Mouse (Mus musculus) G1E (cell line): ENCODE measurements at regions not wholly inside any gene's neighbourhood (a gene's known extent, or its start where the extent isn't known, plus 50 kb on each side); places are given as distances from the start of the nearest gene placed in this dataset.
A peak's percentile ranks its signal among the peaks of the same experiment; 100 is the strongest.

Experiments used
- ATAC-seq: 2 replicates; pipeline ENCODE4 v1.8.0; 2016; ENCODE audit warnings: mild to moderate bottlenecking; ENCODE audit not compliant: insufficient number of reproducible peaks, poor library complexity, low FRiP score, severe bottlenecking; ENCODE audit errors: extremely low read depth
- DNase-seq: peaks from one replicate; pipeline ENCODE4 v3.0.0; 2012; ENCODE audit warnings: low spot score
- H3K27me3 ChIP-seq: 2 replicates; pipeline ENCODE4 v1.6.1; 2012; ENCODE audit warnings: mild to moderate bottlenecking, low read length, inconsistent platforms; ENCODE audit not compliant: insufficient read depth
- H3K36me3 ChIP-seq: replicated peaks from 2 replicates; pipeline ENCODE3; 2012; ENCODE audit warnings: mild to moderate bottlenecking, inconsistent platforms
- H3K4me1 ChIP-seq: 2 replicates; pipeline ENCODE4 v1.6.1; 2012; ENCODE audit warnings: low read depth, low read length, inconsistent platforms, mixed read lengths; ENCODE audit not compliant: insufficient read depth
- H3K4me3 ChIP-seq: 2 replicates; pipeline ENCODE4 v1.5.1; 2012; ENCODE audit warnings: low read depth, mild to moderate bottlenecking, inconsistent platforms, low read length, moderate library complexity, mixed read lengths
- H3K9me3 ChIP-seq: replicated peaks from 2 replicates; pipeline ENCODE4 v1.6.1; 2012; ENCODE audit warnings: inconsistent platforms
- CTCF ChIP-seq: IDR thresholded peaks from 2 replicates; pipeline ENCODE4 v1.5.1; 2012; ENCODE audit warnings: low read depth, low read length, inconsistent platforms, mixed read lengths
- GATA1 ChIP-seq: IDR thresholded peaks from 2 replicates; pipeline ENCODE4 v1.6.1; 2012; ENCODE audit warnings: borderline replicate concordance, low read length, inconsistent platforms, mixed read lengths
- GATA2 ChIP-seq: IDR thresholded peaks from 2 replicates; pipeline ENCODE4 v1.6.1; 2012; ENCODE audit warnings: low read depth, low read length, inconsistent platforms, borderline replicate concordance
- POLR2AphosphoS5 ChIP-seq: IDR thresholded peaks from 2 replicates; pipeline ENCODE4 v1.6.1; 2012; ENCODE audit warnings: low read depth, low read length, inconsistent platforms; ENCODE audit not compliant: insufficient replicate concordance
- TAL1 ChIP-seq: conservative IDR thresholded peaks from 2 replicates; pipeline ENCODE4 v1.6.1; 2012; ENCODE audit warnings: low read depth, low read length, inconsistent platforms, mixed read lengths

- peak; percentile 54; the same call in 1 of the 2 replicates for TF ChIP-seq POLR2AphosphoS5
- TF ChIP-seq TAL1: no peak
- no peak for TF ChIP-seq GATA1
- no peak for TF ChIP-seq GATA2
- TF ChIP-seq CTCF: no peak
- Histone ChIP-seq H3K4me1 (no peaks in the 10 kb centered on the region), H3K27me3 (no peaks in the 10 kb centered on the region), H3K9me3 (no peaks in the 10 kb centered on the region), H3K36me3 (no peaks in the 10 kb centered on the region), H3K4me3 (no peak overlapping the region)
- no peak for ATAC-seq
- DNase-seq: no peak
These were observed 671.8 kb downstream of the 5730522E02Rik start for GRCm38 (mm10) chr11:25538641-25539258.

DNA sequence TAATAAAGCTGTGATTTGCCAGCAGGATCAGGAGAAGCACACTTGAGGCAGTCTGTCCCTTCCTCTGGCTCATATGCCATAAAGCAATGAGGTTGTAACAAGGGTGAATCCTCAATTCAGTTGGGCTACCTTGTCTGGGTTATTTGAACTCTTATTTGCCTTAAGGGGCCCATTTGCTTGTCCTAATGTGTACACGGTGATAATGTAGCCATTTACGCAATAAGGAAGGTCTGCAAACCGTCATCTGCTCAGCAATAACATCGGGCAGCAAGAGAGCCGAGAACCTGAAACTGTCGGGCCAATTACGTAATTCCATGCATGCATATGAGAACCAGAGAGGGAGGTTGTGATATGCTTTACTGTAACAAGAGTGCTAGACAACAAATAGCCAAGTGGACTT, 674.5 kb downstream of the 5730522E02Rik start:
- H3K4me1 ChIP-seq: no peaks in the 10 kb centered on the region
- no peaks in the 10 kb centered on the region for H3K9me3 ChIP-seq
- H3K36me3 ChIP-seq: no peaks in the 10 kb centered on the region
- H3K27me3 ChIP-seq: no peaks in the 10 kb centered on the region
- no peak for ATAC-seq
- H3K4me3 ChIP-seq: no peak overlapping the region
- TF ChIP-seq CTCF (no peak), GATA1 (no peak), GATA2 (no peak), TAL1 (no peak), POLR2AphosphoS5 (no peak)
- DNase-seq: no peak

DNA sequence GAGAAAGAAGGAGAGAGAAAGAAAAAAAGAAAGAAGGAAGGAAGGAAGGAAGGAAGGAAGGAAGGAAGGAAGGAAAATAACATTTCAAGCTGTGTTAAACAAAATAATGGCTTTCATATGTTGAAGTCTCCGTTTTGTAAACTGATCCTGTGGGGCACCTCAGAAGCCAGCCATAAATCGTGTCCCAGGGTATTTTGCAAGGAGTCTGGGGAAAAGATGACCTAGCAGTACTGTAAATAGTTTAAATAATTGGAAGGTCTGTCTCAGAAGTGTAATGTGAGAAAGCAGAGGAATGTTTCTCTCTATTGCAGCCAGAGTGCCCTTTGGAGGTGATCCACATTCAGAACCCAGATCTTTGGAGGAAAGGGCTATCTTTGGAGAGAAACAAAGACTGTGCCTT, 677.5 kb downstream of the 5730522E02Rik start:
- no peak for TF ChIP-seq CTCF
- TF ChIP-seq TAL1: no peak
- no peak for TF ChIP-seq POLR2AphosphoS5
- no peak for TF ChIP-seq GATA2
- TF ChIP-seq GATA1: no peak
- Histone ChIP-seq H3K9me3 (no peaks in the 10 kb centered on the region), H3K36me3 (no peaks in the 10 kb centered on the region), H3K27me3 (no peaks in the 10 kb centered on the region), H3K4me1 (no peaks in the 10 kb centered on the region), H3K4me3 (no peak overlapping the region)
- no peak for DNase-seq
- ATAC-seq: no peak

DNA sequence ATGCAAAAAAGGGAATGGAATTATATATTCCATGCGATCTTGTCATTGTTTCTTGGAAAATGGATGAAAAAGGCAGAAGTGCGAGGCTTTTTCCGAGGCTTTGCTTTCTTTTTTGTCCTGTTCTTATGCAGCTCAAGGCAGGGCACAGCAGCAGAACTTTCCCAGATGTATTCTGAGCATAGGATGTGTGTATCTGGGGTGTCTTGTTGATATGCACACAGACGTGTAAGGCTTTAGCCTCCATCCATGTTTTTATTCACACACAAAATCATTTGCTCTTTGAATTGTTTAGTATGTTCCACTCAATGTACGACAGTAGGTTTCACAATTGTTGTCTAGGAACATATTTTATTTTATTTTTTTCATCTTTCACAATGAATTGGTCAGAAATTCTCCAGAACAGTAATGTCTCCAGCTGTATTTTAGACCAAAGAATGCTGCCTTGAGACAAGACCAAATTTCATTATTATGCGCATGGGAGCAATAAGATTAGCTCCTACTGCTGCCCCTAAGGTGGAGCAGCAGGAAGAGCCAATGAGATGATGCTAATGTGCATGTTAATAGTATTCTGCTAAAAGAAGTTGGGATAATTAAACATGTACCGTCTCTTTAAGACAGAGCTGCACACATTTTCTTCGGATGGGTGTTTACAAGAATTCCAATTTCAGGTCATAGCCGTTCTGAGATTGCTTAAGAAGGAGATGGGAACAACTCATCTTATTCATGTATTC, 678.7 kb downstream of the 5730522E02Rik start:
- Histone ChIP-seq H3K36me3 (no peaks in the 10 kb centered on the region), H3K9me3 (no peaks in the 10 kb centered on the region), H3K4me3 (no peak overlapping the region), H3K4me1 (no peaks in the 10 kb centered on the region), H3K27me3 (no peaks in the 10 kb centered on the region)
- no peak for DNase-seq
- no peak for ATAC-seq
- TF ChIP-seq GATA2 (no peak), GATA1 (no peak), POLR2AphosphoS5 (no peak), TAL1 (no peak), CTCF (no peak)

GRCm38 (mm10) chr11:25528056-25528455, 682.5 kb downstream of the 5730522E02Rik start:
- no peaks in the 10 kb centered on the region for H3K9me3 ChIP-seq
- TF ChIP-seq GATA1 (no peak), CTCF (no peak), POLR2AphosphoS5 (no peak), TAL1 (no peak), GATA2 (no peak)
- no peaks in the 10 kb centered on the region for H3K27me3 ChIP-seq
- no peak for DNase-seq
- no peak overlapping the region for H3K4me3 ChIP-seq
- no peaks in the 10 kb centered on the region for H3K36me3 ChIP-seq
- no peak for ATAC-seq
- H3K4me1 ChIP-seq: no peaks in the 10 kb centered on the region

- no peak for TF ChIP-seq POLR2AphosphoS5
- no peak for TF ChIP-seq TAL1
- TF ChIP-seq GATA1: no peak
- no peak for TF ChIP-seq GATA2
- no peak for TF ChIP-seq CTCF
- ATAC-seq: no peak
- Histone ChIP-seq H3K4me3 (no peak overlapping the region), H3K4me1 (no peaks in the 10 kb centered on the region), H3K27me3 (no peaks in the 10 kb centered on the region), H3K36me3 (no peaks in the 10 kb centered on the region), H3K9me3 (no peaks in the 10 kb centered on the region)
- DNase-seq: no peak
These were observed 691.7 kb downstream of the 5730522E02Rik start for GRCm38 (mm10) chr11:25518903-25519302.
